Mouse (Mus musculus): ENCODE measurements around the gene Zfp518b. TPM values are rescaled to one million over a fixed set of nuclear protein-coding genes. Genes with fewer than 3 reads are reported as not detected.

Gene Zfp518b
- total RNA-seq, 2 experiments from 2014 or later = 6.3 to 6.5 TPM

- DNase-seq = peak; percentile 67 to 78
Measured at GRCm38 (mm10) chr5:38632463-38633449, 51.9 kb downstream of the Zfp518b start.

GRCm38 (mm10) chr5:38628023-38628422 lies 56.6 kb downstream of the Zfp518b start:
- no peak for DNase-seq

GRCm38 (mm10) chr5:38626883-38627282 lies 57.7 kb downstream of the Zfp518b start:
- DNase-seq = no peak

GRCm38 (mm10) chr5:38620783-38621182 lies 63.8 kb downstream of the Zfp518b start:
- peak; percentile 17 to 61 for DNase-seq

- DNase-seq = no peak
Measured at GRCm38 (mm10) chr5:38618908-38619307, 65.7 kb downstream of the Zfp518b start.

Other genes with a start within 250 kb of the Zfp518b start
- 1 to 10 TPM; 2.0 to 2.4 TPM for gene Slc2a9, start 181.7 kb downstream of the Zfp518b start, total RNA-seq (2021)
- 100 to 1,000 TPM; 130 to 138 TPM for gene Wdr1, start 121.6 kb downstream of the Zfp518b start, total RNA-seq (2021)
- not detected for gene Clnk, start 192.0 kb upstream of the Zfp518b start, total RNA-seq (2021)

Measured in adrenal gland, postnatal 36 days (tissue).